Mouse (Mus musculus) retina, postnatal 1 day (tissue): ENCODE results near the gene Arhgef25.
"Not testable (repeated sequence)": the region's sequence is repeated elsewhere in the genome, so short reads cannot be mapped to it uniquely, and the experiment has no call there.

Source experiments
- DNase-seq: peaks from one replicate; pipeline ENCODE4 v3.0.0-alpha.2; 2012

Arhgef25 gene

DNA sequence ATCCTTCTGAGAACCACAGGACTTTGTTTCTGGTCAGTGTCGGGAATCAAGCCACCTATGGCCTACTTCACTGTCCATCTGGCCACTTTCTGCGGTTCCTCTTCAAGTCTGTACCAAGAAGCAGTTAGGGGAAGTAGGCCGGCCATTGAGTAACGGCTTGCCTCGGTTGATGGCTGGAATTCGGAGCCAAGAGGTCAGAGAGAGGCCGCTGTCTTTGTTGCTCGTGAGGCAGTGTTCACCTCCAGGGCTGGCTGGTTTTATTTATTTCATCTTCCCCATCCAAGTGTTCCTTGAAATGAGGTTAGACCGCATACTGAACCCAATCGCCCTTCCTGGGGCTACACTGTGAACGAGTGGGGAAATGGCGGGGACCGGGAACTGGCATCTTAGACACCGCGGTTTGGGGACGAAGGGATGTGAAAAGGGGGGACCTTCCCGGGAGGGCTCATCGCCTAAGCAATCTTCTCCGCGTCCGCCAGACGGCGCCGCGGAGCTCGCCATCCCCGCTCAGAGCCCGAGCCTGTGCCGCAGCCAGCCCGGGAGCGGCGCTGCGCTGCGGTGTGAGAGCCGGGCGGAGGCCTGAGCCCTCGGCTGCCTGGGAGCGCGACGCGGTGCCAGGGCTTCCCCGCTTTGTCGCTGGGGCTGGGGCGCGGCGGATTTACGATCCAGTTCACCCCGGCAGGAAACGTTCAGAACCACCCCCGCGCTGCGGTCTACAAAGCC lies 25.1 kb downstream of the Arhgef25 start, which contains the start of gene B4galnt1:
Gene B4galnt1, plus strand, starts transcription at position 595 of the 723 bp plus-strand sequence.
- peak; percentile 91 for DNase-seq

DNA sequence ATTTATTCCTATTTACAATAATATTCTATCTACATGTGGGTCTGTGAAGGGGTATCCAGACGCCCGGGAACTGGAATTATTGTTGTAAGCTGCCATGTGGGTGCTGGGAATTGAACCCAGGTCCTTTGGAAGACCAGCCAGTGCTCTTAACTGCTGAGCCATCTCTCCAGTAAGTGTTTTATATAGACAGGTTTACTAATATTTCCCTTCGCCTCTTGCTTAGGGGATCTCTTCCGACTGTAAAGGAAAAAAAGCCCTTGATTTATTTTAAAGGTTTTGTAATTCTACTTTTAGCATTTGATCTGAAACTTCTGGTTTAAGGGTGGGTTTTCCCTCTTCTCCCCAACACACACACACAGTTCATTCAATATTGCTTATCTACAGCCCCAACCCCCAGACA lies 25.7 kb downstream of the Arhgef25 start:
- DNase-seq = no peak

DNA sequence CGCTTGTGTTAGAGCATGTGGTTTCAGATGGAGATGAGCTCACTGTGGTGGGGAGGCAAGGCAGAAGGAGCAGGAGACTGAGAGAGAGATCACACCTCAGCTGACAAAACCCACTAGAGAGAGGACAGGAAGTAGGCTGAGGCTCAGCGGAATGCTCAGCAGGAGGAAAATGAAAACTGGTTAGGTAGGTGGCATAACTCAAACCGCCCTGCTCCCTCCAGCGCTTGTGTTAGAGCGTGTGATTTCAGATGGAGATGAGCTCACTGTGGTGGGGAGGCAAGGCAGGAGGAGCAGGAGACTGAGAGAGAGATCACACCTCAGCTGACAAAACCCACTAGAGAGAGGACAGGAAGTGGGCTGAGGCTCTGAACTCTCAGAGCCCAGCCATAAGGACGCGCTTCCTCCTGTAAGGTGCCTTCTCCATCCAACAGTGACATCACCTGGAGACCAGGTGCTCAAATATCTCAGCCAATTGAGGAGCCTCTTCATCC lies 27.1 kb downstream of the Arhgef25 start:
- not testable (repeated sequence) for DNase-seq

DNA sequence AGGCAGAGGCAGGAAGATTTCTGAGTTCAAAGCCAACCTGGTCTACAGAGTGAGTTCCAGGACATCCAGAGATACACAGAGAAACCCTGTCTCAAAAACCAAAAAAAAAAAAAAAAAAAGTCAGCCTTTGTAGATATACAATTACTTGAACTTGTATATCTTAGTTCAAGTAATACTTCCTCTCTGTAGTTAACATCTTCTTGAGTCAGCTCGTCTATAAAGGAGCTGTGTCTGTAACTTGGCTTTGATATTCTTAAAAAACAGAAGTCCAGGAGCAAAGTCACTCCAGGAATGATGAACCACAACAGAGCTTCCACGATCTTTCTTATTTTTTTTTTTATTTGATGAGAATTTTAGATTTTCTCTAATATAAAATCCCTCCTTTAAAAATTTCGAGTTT lies 29.2 kb downstream of the Arhgef25 start:
- DNase-seq = no peak

DNA sequence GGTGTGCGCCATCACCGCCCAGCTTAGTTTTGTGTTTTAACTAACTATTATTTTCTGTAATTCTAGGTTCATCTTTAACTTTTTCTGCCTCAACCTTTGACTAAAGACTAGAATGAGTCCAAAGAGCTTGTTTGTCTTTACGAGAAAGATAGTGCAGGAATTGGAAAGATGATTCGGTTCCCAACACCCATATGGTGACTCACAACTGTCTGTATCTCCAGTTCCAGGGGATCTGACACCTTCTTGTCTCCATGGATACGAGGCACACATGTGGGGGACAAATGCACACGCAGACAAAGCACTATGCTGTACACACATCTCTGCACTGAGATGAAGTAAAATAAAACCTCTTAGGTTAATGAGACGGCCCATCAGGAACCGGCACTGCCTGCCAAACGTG lies 29.8 kb downstream of the Arhgef25 start:
- no peak for DNase-seq

DNA sequence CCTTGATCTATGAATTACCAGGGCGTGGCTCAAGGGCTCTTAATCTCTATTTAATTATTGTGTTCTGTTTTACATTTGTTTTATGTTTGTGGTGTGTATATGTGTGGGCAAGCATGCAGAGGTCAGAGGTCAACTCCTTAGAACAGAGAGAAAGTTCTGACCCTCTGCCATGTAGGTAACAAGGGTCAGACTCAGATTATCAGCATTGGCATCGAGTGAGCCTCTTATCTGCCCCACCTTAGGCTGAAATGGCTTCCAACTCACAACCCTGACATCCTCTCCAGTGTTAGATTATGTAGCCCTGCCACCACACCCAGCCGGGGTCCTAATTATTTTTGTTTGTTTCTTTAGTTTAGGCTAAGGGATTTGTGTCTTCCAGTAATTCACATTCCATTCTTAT lies 31.4 kb downstream of the Arhgef25 start:
- DNase-seq = no peak

DNA sequence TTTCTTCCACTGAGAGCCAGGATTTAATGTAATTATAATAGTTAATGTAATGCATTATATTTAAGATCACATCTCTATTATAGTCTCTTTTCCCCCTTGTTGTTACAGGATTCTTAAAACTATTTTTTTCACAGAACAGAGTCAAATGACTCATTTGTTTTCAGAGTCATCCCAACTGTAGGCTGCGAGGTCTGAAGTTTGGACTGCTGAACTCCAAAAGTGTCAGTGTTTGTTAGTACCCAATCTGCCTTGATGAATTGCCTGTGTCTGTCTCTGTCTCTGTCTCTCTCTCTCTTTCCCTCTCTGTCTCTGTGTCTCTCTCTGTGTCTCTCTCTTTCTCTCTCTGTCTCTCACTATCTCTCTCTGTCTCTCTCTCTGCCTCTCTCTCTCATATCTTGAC lies 33.4 kb downstream of the Arhgef25 start:
- DNase-seq = no peak

DNA sequence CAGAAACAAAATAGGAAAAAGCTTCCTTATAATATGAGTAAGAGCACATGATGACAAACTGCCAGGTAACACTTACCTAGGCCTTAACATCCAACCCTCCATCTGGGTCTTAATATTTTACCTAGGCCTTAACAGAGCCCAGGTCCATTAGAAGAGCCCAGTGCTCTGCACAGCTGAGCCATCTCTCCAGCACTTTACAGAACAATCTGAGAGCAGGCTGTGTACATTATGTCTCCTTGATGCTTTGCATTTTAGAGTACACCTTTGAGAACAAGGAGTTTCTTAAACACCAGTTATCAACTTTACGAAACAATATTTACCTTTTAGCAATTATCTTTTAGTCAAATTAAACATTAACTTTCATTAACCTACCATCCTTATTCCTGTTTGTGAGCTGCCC lies 33.8 kb downstream of the Arhgef25 start:
- DNase-seq = no peak

DNA sequence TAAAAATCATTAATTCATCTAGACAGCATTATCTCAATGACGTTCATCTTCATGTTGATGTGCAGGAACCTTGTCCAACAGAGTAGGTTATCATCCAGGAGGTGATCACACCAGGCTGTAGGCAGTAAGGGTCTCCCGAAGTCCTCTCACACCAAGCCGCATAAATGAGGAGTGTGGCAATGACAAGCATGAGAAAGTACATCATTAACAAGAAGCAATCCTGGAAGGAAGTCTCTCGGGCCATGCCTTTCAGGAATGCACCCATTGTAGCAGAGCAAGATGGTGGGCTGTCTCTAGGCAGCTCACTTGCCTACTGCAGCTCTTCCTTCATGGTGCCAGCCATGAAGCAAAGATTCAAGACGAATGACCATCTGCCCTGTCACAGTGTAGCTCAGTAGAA lies 35.2 kb downstream of the Arhgef25 start:
- no peak for DNase-seq

DNA sequence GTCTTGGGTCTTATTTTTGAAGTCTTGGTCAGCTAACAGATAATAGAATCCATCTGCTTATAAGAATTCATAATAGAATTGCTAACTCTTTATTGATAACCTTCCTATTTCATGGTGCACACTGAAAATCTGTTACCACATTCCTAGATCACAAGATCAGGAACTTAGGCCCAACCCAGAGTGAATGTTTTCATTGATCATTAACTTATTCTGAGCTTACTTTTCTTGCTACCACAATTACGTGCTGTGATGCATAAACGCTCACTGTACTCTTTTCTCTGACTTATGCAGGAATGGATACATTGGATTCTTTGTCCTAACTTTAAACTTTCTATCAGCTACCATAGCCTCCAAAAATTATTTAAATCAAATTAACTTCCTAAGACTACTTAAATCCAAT lies 35.6 kb downstream of the Arhgef25 start:
- DNase-seq = no peak

DNA sequence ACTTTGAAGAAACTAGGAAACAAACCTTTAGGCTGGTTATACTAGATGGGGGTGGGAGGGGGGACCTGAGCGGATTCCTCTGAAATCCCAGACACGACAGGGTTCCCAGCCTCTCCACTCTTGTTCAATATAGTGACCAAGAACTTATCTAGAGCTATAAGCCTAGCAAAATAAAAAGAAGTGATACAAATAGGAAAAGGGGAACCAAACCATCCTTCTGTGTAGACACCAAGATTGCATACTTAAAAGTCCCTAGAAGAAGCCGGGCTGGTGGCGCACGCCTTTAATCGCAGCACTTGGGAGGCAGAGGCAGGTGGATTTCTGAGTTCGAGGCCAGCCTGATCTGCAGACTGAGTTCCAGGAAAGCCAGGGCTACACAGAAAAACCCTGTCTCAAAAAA lies 36.6 kb downstream of the Arhgef25 start:
- no peak for DNase-seq

DNA sequence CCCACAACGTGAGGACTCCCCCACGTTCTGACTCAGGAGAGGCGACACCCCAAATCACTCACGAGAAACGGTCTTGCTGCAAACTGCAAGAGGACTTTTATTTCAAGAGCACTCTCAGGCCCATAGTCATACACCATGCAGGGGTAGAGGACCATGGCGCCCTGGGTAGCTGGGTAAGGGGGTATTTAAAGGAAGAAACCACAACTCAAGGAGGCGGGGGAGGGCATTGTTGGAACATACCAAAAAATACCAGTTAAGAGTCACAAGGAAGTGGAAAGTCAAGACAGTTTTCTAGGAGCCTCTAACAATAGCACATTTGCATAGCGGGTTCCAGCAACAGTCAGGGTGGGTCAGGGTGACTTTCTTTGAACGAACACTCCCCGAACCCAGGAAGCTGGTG lies 37.3 kb downstream of the Arhgef25 start:
- not testable (repeated sequence) for DNase-seq

DNA sequence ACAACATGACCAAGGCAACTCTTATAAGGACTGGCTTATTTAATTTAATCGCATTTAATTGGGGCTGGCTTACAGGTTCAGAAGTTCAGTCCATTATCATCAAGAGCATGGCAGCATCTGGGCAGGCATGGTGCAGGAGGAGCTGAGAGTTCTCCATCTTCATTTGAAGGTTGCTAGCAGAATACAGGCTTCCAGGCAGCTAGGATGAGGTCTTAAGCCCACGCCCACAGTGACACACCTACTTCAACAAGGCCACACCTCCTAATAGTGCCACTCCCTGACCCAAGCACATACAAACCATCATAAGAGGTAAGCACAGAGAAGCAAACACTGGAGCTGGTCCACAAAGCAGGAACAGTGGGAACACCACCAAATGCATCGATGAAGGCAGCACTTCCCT lies 38.6 kb downstream of the Arhgef25 start:
- not testable (repeated sequence) for DNase-seq

DNA sequence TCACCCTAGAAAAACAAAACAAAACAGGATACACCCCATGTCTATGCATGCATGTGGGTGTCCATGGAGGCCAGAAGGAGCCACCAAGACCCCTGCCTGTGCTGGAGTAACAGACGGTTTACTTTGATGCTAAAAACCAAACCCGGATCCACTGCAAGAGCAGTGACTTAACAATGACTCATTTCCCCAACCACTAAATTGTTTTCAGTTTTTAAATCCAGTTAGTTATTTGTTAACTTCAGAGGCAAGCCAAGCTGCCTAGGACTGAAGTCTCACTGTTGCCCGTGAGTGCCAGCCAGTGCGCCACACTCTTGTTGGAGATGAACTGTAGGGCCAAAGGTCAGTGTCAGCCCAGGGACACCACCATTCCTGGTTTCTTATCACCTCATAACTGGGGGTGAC lies 39.4 kb downstream of the Arhgef25 start:
- DNase-seq = no peak

DNA sequence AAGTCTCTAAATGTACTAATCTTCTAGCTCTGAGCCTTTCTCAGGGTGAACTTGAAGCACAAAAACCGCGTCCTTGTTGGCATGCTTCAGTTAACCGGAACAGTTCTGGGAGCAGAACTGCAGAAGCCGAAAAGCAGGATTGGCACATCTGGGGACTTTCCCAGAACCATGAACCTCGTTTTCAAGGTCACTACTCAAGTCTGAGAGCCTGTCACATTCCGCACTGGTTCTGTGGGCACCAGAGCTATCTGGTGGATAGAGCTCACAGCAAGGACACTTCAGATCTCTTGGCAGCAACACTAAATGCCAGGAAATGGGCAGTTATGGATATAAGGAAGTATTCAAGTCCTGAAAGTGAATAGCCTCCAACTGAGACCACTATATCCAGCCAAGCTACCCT lies 42.7 kb downstream of the Arhgef25 start:
- DNase-seq = no peak

DNA sequence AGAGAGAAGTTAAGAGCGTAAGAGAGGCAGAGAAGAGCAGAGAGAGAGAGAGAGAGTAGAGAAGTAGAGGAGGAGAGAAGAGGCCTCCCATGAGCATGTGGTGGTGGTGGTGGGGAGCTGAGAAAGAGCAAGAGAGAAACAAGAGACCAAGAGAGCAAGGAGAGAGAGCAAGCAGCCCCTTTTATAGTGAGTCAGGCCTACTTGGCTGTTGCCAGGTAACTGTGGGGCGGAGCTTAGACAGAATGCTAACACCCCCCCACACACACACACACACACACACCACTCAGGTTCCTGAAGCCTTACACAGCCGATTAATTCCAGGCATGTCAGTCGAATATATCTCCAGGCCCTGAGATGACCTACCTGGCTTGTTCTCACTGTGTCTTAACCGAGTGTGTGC lies 44.6 kb downstream of the Arhgef25 start:
- DNase-seq = no peak

DNA sequence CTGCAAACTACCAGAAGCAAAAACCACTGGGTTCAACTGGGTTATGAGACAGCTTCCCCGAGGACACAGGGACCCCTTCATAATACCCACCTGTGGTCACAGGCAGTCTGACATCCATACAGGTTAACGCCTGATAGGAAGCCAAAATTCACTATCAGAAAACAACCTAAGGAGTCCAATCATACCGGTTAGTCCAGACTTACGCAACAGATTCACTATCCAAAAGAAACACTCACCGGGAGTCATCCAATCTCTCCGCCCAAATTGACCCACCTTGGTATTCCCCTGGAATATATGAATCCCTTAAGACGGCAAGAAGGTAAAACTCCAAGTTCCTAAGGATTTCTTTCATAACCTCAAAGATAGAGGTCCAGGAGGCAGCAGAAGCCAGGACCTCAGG lies 45.3 kb downstream of the Arhgef25 start:
- DNase-seq = no peak

DNA sequence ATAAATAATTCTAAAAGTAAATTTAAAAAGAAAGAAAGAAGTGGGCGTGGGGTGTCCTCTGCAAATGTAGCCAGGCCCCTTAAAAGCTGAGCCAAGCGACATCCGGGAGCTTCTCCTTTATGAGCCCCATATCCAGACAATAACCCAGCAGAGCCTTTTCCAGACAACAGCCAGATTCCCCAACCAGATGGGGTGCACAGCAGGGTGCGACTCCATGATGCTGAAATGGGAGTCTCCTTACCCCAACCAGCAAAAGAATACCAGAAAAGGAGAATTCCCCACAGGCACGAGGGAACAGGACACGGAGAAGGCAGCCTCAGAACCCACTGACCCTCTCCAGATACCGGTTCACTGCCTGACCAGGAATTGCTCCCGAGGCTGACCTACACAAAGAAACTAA lies 46.7 kb downstream of the Arhgef25 start:
- no peak for DNase-seq

DNA sequence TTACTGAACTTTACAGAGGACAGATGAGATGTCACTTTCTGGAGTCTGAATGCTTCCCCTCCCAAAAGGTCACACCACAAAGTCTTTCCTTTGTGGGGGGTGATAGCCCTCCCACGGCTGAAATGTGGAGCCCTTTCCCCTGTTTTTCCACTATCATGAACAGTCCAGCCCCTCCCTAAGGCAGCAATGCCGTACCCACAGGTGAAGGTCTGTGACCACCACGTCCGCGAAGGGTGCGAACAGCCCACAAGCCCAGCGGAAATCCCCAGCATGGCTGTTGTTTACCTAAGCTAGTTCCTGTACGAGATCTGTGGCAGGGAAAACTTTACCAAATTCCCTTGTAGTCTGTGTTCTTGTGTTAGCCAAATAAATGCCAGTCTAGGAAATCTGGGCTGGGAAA lies 48.4 kb downstream of the Arhgef25 start:
- no peak for DNase-seq

DNA sequence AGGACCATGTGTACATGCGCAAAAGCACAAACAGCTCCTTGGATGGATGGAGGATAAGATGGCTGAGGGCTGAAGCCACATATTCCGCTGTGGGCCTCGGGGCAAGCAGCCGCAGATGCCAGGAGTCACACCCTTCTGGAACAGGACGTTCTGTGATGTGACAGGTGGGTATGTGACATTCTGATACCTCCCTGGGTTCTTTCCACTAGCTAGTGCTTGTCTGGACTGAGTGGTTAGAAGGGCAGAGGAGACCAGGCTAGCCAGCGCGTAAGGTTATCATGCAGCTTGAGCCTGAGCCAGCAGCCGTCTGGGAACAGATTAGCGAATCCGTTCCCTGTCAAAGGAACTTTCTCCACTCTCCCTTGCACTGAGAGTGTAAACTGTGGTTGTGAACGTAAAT lies 48.9 kb downstream of the Arhgef25 start:
- no peak for DNase-seq

DNA sequence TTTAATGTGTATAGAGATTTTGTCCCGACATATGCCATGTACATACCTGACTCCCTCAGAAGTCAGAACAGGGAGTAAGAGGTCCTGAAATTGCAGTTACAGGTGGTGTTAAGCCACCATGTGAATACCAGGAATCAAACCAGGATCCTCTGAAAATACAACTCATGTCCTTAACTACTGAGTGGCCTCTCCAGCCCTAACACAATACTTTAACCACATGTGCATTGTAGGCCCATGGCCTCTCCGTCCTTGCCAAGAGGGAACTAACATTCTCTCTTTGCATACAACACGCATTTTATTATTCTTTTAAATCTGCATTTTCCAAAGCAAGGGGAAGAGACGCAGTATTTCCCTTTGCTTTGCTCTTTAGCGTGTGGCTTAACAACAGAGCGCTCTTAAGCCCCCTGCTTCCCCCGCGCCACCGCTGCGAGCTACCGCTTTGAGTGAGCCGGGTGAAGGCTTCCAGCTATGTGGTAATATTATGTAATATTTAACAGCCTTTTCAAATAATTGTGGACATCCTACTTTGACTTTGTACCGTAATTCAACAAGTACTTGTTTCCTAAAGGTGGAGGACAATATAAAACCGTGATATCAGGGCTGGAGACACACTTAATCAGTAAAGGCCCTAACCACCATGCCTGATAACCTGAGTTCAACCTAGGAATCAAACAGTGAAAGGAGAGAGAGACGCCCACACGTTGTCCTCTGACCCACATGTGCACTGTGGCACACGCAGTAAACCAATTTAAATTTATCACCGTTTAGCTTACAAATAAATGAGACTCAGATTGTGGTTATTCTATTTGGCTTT lies 51.3 kb downstream of the Arhgef25 start:
- no peak for DNase-seq

DNA sequence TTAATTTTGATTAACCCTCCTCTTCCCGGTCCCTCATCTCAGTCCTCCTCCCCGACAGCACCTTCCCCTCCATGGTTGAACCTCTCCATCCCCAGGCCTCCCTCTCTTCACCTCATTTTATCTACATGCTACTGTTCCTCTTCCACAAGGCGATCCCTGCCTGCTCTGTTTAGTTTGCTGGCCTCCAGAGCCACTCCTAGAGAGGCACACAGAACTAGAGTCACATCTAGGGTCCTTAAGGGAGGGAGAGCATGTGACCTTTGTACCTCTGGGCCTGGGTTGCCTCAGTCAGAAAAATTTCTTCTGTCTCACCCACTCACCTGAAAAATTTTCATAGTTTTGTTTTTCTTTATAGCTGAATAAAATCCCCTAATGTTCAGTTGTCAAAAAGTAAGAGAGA lies 52.0 kb downstream of the Arhgef25 start:
- DNase-seq = no peak

DNA sequence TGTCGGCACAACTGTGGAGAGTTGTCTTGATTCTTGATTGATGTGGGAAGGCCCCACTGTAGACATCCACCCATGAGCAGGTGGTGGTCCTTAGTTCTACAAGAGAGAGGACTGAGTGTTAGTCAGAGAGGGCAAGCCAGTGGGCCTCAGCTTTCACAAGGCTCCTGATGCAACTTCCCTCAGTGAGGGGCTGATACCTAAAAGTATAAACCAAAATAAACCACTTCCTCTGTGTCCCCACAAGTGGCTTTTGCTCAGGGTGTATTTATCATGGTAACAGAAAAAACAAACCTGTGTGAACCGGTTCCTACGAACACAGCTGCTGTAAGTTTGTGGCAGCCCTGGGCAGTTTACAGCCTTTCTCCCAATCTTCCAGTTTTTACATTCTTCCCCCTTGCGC lies 53.4 kb downstream of the Arhgef25 start:
- DNase-seq = no peak

DNA sequence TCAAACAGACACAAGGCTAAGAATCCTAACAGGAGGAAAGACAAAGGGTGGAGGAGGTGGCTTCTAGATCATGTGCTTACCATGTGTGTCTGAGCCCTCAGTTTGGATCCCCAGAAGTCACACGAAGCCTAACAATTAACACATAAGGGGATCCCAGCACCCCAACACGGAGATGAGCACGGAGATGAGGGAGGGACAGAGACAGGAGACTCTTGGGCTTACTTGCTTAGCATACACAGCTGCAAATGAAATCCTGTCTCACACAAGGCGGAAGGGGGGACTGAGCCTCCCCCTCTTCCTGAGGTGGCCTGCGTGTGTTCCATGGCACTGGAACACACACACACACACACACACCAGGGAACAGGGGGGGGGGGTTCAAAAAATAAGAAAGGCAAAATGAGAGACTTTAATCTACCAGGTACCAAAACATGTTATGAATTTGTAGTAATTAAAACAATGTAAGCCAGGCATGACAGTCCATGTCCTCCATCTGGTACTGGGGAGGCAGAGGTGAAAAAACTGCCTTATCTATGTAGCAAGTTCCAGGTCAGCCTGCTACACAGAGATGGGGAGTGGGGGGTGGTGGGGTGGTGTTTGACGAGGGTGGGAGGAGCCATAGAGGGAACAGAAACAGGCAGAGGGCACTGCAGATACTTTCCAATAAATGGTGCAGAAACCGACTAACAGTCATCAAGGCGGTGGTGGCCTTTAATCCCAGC lies 54.6 kb downstream of the Arhgef25 start:
- DNase-seq = no peak
